Mouse (Mus musculus) mouse embryonic stem cell (cell line): Measurements from ENCODE around the gene Fthl17e.
"Not testable (repeated sequence)": the region's sequence is repeated elsewhere in the genome, so short reads cannot be mapped to it uniquely, and the experiment has no call there.

Experiments used
- in situ Hi-C, 2 experiments: fragments of 300-500 bp; cut with MboI; formaldehyde crosslinking; loops; 1 replicate in 1 of 2; 3 replicates in 1 of 2; pipeline ENCODE4 v1.14.3; 2019 to 2020; ENCODE audit warnings: low sequenced_read_pairs in 2 of 2, low pct_unique_long_range_greater_than_20kb in 1 of 2, mixed read lengths in 1 of 2; ENCODE audit not compliant: unreplicated experiment in 1 of 2

The Fthl17e gene

DNA sequence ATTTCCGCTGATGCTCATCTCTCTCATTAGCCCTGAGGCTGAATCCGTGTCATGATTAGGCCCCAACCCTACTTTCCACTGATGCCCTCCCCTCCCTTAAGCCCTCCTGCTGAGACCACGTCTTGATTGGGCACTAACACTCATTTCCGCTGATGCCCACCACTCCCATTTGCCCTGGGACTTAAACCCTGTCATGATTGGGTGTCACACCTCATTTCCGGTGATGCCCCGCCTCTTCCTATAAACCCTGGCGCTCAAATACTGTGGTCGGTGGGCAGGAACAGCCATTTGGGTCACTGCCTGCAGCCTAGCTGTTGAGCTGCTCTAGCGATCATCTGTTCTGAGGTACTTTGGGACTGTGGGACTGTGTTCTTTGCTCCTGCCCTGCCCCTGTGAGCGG, at the start of gene Fthl17e:
TSS of gene Fthl17e (plus strand) at position 301 of the 400 bp plus-strand sequence.
- in situ Hi-C loops = not testable (repeated sequence)

DNA sequence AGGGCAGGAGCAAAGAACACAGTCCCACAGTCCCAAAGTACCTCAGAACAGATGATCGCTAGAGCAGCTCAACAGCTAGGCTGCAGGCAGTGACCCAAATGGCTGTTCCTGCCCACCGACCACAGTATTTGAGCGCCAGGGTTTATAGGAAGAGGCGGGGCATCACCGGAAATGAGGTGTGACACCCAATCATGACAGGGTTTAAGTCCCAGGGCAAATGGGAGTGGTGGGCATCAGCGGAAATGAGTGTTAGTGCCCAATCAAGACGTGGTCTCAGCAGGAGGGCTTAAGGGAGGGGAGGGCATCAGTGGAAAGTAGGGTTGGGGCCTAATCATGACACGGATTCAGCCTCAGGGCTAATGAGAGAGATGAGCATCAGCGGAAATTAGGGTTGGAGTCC, 46.6 kb upstream of the Fthl17e start, which contains the start of gene Fthl17d:
TSS of gene Fthl17d (minus strand) at position 101 of the 400 bp plus-strand sequence.
- in situ Hi-C loops = not testable (repeated sequence)

DNA sequence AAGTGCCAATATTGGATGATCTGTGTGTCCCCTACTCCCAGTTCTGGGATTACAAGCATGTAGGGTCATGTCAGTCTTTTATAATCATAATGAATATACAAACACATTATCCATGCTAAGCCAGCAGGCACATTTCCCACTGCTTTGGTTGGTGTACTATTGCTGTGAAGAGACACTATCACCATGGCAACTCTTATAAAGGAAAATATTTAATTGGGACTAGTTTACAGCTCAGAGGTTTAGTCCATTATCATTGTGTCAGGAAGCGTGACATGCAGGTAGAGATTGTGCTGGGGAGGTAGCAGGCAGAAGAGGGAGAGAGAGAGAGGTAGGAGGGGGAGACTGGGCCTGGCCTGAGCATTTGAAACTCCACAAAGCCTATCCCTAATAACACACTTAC, 17.2 kb upstream of the Fthl17e start:
- in situ Hi-C loops = no loop called here

DNA sequence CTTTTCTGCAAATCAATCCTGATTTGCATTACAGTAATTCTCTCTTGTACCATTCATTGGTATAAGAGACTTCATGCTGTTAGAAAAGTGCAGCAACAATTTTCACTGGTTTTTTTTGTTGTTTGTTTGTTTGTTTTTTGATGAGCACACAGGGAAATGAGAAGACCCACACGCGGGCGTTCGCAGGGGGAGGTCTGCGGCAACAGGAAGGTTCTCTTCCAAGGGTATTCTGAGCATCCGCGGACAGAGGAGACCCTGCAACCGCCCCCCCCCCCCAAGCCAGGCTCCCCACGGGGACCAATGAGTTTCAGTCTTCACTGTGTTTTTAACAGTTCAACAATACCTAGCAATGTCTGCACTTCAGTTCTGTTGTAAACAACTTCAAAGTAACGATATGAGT, 13.8 kb upstream of the Fthl17e start:
- in situ Hi-C loops = no loop called here

DNA sequence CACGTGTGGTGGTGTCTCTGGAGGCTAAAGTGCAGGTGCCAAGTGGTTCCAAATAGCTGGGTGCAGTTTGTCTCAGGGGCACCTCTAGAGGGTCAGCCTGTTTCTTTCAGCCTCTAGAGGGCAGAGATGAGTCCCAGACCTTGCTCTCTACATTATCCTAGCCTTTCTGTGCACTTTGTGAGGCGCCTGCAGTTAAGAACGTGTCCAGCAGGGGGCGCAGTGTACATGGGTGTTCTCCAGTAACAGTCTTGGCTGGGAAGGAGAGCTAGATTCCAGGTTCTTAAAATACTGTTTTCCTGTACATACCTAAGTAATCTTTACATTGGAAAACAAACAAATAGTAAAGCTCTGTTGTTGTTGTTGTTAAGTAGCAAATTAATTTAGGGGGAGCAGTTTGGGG, 8.3 kb downstream of the Fthl17e start:
- in situ Hi-C loops = not testable (repeated sequence)

DNA sequence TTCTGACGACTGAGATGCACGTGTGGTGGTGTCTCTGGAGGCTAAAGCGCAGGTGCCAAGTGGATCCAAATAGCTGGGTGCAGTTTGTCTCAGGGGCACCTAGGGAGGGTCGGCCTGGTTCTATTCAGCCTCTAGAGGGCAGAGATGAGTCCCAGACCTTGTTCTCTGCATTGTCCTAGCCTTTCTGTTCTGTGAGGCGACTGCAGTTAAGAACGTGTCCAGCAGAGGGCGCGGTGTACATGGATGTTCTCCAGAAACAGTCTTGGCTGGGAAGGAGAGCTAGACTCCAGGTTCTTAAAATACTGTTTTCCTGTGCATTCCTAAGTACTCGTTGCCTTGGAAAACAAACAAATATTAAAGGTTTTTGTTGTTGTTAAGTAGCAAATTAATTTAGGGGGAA, 27.7 kb downstream of the Fthl17e start:
- in situ Hi-C loops = not testable (repeated sequence)

DNA sequence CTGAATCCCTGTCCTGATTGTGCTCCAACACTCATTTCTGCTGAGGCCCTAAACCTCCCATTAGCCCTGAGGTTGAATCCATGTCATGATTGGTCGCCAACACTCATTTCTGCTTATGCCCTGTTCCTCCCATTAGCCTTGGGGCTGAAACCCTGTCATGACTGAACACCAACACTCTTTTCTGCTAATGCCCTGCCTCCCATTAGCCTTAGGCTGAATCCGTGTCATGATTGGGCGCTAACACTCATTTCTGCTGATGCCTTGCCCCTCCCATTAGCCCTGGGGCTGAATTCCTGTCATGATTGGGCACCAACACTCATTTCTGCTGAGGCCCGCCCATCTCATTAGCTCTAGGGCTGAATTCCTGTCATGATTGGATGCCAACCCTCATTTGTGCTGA, 28.8 kb downstream of the Fthl17e start:
- in situ Hi-C loops = no loop called here

DNA sequence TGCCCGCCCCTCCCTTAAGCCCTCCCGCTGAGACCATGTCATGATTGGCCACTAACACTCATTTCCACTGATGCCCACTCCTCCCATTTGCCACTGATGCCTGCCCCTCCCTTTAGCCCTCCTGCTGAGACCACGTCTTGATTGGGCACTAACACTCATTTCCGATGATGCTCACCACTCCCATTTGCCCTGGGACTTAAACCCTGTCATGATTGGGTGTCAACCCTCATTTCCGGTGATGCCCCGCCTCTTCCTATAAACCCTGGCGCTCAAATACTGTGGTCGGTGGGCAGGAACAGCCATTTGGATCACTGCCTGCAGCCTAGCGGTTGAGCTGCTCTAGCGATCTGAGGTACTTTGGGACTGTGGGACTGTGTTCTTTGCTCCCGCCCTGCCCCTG, 29.4 kb downstream of the Fthl17e start, which contains the start of gene Fthl17f:
TSS of gene Fthl17f (plus strand) at position 301 of the 400 bp plus-strand sequence.
- in situ Hi-C loops = not testable (repeated sequence)

DNA sequence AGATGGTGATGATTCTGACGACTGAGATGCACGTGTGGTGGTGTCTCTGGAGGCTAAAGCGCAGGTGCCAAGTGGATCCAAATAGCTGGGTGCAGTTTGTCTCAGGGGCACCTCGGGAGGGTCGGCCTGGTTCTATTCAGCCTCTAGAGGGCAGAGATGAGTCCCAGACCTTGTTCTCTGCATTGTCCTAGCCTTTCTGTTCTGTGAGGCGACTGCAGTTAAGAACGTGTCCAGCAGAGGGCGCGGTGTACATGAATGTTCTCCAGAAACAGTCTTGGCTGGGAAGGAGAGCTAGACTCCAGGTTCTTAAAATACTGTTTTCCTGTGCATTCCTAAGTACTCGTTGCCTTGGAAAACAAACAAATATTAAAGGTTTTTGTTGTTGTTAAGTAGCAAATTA, 44.4 kb downstream of the Fthl17e start:
- in situ Hi-C loops = not testable (repeated sequence)
